Mouse (Mus musculus) embryo, embryonic 10.5 days (tissue): ENCODE measurements at regions not wholly inside any gene's neighbourhood (a gene's known extent, or its start where the extent isn't known, plus 50 kb on each side); places are given as distances from the start of the nearest gene placed in this dataset.
"Not testable (repeated sequence)": the region's sequence is repeated elsewhere in the genome, so short reads cannot be mapped to it uniquely, and the experiment has no call there.

Experiments
- DNase-seq: peaks from one replicate; pipeline ENCODE4 v3.0.0-alpha.2; 2015; ENCODE audit warnings: low spot score

- DNase-seq: no peak
Observed at GRCm38 (mm10) chr12:64137997-64138396, 336.5 kb downstream of the Fscb start.

GRCm38 (mm10) chr12:64116438-64116837, 358.1 kb downstream of the Fscb start:
- no peak for DNase-seq

- no peak for DNase-seq
Observed at GRCm38 (mm10) chr12:64114476-64114875, 360.0 kb downstream of the Fscb start.

GRCm38 (mm10) chr12:64104214-64104613, 370.3 kb downstream of the Fscb start:
- peak; percentile 62 for DNase-seq

GRCm38 (mm10) chr12:64076789-64077188, 397.7 kb downstream of the Fscb start:
- DNase-seq: no peak

GRCm38 (mm10) chr12:64045528-64045927, 429.0 kb downstream of the Fscb start:
- no peak for DNase-seq

GRCm38 (mm10) chr12:64008631-64009030, 465.9 kb downstream of the Fscb start:
- not testable (repeated sequence) for DNase-seq
